Mouse (Mus musculus) heart, embryonic 14.5 days (tissue): Measurements from ENCODE around the gene Negr1. TPM values are rescaled to one million over a fixed set of nuclear protein-coding genes. Genes with fewer than 3 reads are reported as not detected.

ENCODE experiments used
- ATAC-seq: fragments of 200-750 bp; cut with Nextera tagmentation; 2 replicates; pipeline ENCODE4 v1.8.0; 2017; ENCODE audit warnings: low read depth, moderate TSS enrichment; ENCODE audit not compliant: insufficient number of reproducible peaks, insufficient read depth, low FRiP score
- H3K27ac ChIP-seq, 2 experiments: fragments of 200-500 bp in 1 of 2; fragments of 300-500 bp in 1 of 2; sonication (generic) in 1 of 2; replicated peaks in 1 of 2; 2 replicates each; pipeline ENCODE4 v1.5.1; 2012 to 2014; ENCODE audit warnings: low read depth in 2 of 2, low read length in 2 of 2, control low read depth in 1 of 2, mild to moderate bottlenecking in 1 of 2, mixed read lengths in 1 of 2; ENCODE audit not compliant: control insufficient read depth in 1 of 2, insufficient read depth in 1 of 2
- H3K27me3 ChIP-seq: fragments of 300-500 bp; sonication (generic); 2 replicates; pipeline ENCODE4 v1.6.1; 2014; ENCODE audit warnings: mild to moderate bottlenecking, low read length, control low read depth; ENCODE audit not compliant: control insufficient read depth, insufficient read depth
- H3K36me3 ChIP-seq: fragments of 300-500 bp; sonication (generic); 2 replicates; pipeline ENCODE4 v1.6.1; 2014; ENCODE audit warnings: mild to moderate bottlenecking, control low read depth, low read length, mixed read lengths; ENCODE audit not compliant: control insufficient read depth, insufficient read depth
- H3K4me1 ChIP-seq, 2 experiments: fragments of 200-500 bp in 1 of 2; fragments of 300-500 bp in 1 of 2; sonication (generic) in 1 of 2; 2 replicates each; pipeline ENCODE4 v1.6.1; 2012 to 2014; ENCODE audit warnings: low read length in 2 of 2, control low read depth in 1 of 2, mixed read lengths in 1 of 2; ENCODE audit not compliant: control insufficient read depth in 2 of 2, insufficient read depth in 2 of 2
- H3K4me2 ChIP-seq: fragments of 300-500 bp; sonication (generic); 2 replicates; pipeline ENCODE4 v1.6.1; 2014; ENCODE audit warnings: mild to moderate bottlenecking, low read length
- H3K4me3 ChIP-seq, 2 experiments: fragments of 200-500 bp in 1 of 2; fragments of 300-500 bp in 1 of 2; sonication (generic) in 1 of 2; 2 replicates each; pipeline ENCODE4 v1.5.1; 2012 to 2014; ENCODE audit warnings: low read length in 2 of 2, mild to moderate bottlenecking in 2 of 2, control low read depth in 1 of 2, low read depth in 1 of 2, moderate library complexity in 1 of 2; ENCODE audit not compliant: control insufficient read depth in 1 of 2, insufficient read depth in 1 of 2
- H3K9ac ChIP-seq: fragments of 300-500 bp; sonication (generic); 2 replicates; pipeline ENCODE4 v1.6.1; 2014; ENCODE audit warnings: mild to moderate bottlenecking, low read length
- H3K9me3 ChIP-seq: fragments of 300-500 bp; sonication (generic); 2 replicates; pipeline ENCODE4 v1.6.1; 2016; ENCODE audit warnings: low read length, control low read depth; ENCODE audit not compliant: control insufficient read depth
- WGBS: fragments of 180-500 bp; shearing (Covaris S2); extraction: QIAGEN DNeasy Blood & Tissue Kit; methylation state at CpG from one replicate; pipeline ENCODE4 v1.1.7; 2014; 5-methylcytosine and 5-hydroxymethylcytosine counted together
- polyA plus RNA-seq: library from polyadenylated mRNA; unstranded; fragments of >200 nt; fragmentation: Nextera tagmentation; extraction: Ambion mirVana; gene quantifications from 2 replicates; pipeline ENCODE4 v1.2.1, GENCODE M21; 2014

Gene Negr1
- polyA plus RNA-seq, 1 experiment from 2014 or later, result 2.4 TPM

- Histone ChIP-seq H3K27ac (no peak overlapping the region), H3K27me3 (no peaks in the 10 kb centered on the region), H3K4me1 (0 out of 4 replicates have a peak, but pooled peaks cover 2 to 6% of the 10 kb centered on the region in 2 experiments), H3K9ac (no peak overlapping the region), H3K4me3 (no peak overlapping the region), H3K9me3 (no peaks in the 10 kb centered on the region), H3K4me2 (no peak overlapping the region), H3K36me3 (no peaks in the 10 kb centered on the region)
- WGBS, result 66% methylated on average over 6 of the region's 6 CpGs
- ATAC-seq, result no peak
These were observed 798.2 kb downstream of the Negr1 start for GRCm38 (mm10) chr3:157359840-157360239.
